Mouse (Mus musculus) intestine, embryonic 14.5 days (tissue): ENCODE data around the gene Irf2. TPM values are rescaled to one million over a fixed set of nuclear protein-coding genes. Genes with fewer than 3 reads are reported as not detected.
A peak's percentile ranks its signal among the peaks of the same experiment; 100 is the strongest.

Source experiments
- ATAC-seq: fragments of 200-750 bp; cut with Nextera tagmentation; replicated peaks from 2 replicates; pipeline ENCODE4 v1.8.0; 2017; ENCODE audit warnings: low read depth, moderate number of reproducible peaks, moderate TSS enrichment, moderate library complexity; ENCODE audit not compliant: low FRiP score, low TSS enrichment
- DNase-seq: peaks from one replicate; pipeline ENCODE4 v3.0.0-alpha.2; 2018; ENCODE audit warnings: low spot score
- H3K27ac ChIP-seq: fragments of 300-500 bp; sonication (generic); 2 replicates; pipeline ENCODE4 v1.5.1; 2014; ENCODE audit warnings: low read depth, mild to moderate bottlenecking, control low read depth
- H3K27me3 ChIP-seq: fragments of 300-500 bp; sonication (generic); replicated peaks from 2 replicates; pipeline ENCODE4 v1.6.1; 2014; ENCODE audit warnings: low read length, control low read depth; ENCODE audit not compliant: control insufficient read depth, insufficient read depth
- H3K36me3 ChIP-seq: fragments of 300-500 bp; sonication (generic); 2 replicates; pipeline ENCODE4 v1.6.1; 2014; ENCODE audit warnings: low read length, control low read depth; ENCODE audit not compliant: control insufficient read depth, insufficient read depth
- H3K4me1 ChIP-seq: fragments of 300-500 bp; sonication (generic); replicated peaks from 2 replicates; pipeline ENCODE4 v1.6.1; 2014; ENCODE audit warnings: low read length, control low read depth, mixed read lengths; ENCODE audit not compliant: control insufficient read depth, insufficient read depth
- H3K4me2 ChIP-seq: fragments of 300-500 bp; sonication (generic); 2 replicates; pipeline ENCODE4 v1.6.1; 2014; ENCODE audit warnings: low read length
- H3K4me3 ChIP-seq: fragments of 300-500 bp; sonication (generic); 2 replicates; pipeline ENCODE4 v1.5.1; 2014; ENCODE audit warnings: low read depth, low read length, control low read depth, mixed read lengths
- H3K9ac ChIP-seq: fragments of 300-500 bp; sonication (generic); 2 replicates; pipeline ENCODE4 v1.6.1; 2014; ENCODE audit warnings: mild to moderate bottlenecking, low read length
- H3K9me3 ChIP-seq: fragments of 300-500 bp; sonication (generic); 2 replicates; pipeline ENCODE4 v1.6.1; 2016; ENCODE audit warnings: low read length, control low read depth; ENCODE audit not compliant: control insufficient read depth
- WGBS: fragments of 180-500 bp; shearing (Covaris S2); extraction: QIAGEN DNeasy Blood & Tissue Kit; methylation state at CpG from one replicate; pipeline ENCODE4 v1.1.7; 2014; 5-methylcytosine and 5-hydroxymethylcytosine counted together
- polyA plus RNA-seq: library from polyadenylated mRNA; unstranded; fragments of >200 nt; fragmentation: Nextera tagmentation; extraction: Ambion mirVana; gene quantifications from 2 replicates; pipeline ENCODE4 v1.2.1, GENCODE M21; 2014

Irf2 gene
- 19.3 and 25.4 TPM in 2 replicates for polyA plus RNA-seq

DNA sequence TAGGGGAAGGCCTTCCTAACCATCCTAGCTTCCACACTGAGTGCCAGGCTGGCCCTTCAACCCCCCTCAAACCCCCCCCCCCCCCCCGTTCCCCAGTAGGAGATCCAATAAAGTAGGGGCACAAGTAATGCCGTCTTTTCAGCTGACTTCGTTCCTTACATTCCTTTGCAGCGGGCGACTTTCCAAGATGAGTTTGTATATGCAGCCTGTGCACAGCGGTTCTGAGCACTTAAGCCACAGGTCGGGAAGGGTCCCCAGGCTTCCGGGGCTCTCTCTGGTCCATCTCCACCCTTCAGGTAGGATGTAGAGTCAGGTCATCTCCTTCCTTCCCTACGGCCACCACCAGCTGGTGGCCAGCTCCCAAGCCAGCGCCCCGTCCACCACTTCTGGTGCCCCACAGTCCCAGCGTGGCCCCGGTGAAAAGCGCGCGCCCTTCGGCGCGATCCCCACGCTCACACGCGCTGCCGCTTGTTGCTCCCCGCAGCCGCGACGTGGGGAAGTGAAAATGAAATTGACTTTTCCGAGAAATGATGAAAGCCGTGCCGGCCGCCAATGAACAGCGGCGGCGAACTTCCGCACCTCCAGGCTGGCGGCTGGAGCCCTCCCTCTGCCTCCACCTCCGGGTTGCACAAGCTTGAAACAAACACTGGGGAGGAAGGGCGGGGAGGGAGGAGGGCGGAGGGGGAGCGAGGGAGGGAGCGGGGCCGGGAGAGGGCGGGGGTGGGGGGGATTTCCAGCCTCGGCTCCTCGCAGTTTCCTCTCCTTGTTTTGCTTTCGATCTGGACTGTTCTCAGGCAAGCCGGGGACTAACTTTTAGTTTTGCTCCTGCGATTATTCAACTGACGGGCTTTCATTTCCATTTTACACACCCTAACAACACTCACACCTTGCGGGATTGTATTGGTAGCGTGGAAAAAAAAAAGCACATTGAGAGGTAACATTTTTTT is at the start of gene Irf2:
Gene Irf2, plus strand, starts transcription at position 730 of the 947 bp plus-strand sequence.
- Histone ChIP-seq H3K27ac (peak within 1 kb of the TSS; percentile 85), H3K9ac (peak within 1 kb of the TSS; percentile 72), H3K27me3 (no peaks in the 10 kb centered on the region), H3K9me3 (no peaks in the 10 kb centered on the region; the same call in 1 of the 2 replicates), H3K4me2 (peak within 1 kb of the TSS; percentile 54), H3K36me3 (no peaks in the 10 kb centered on the region), H3K4me3 (peak within 1 kb of the TSS; percentile 80), H3K4me1 (peaks cover 14% of the 10 kb centered on the region)
- ATAC-seq, result peak; percentile 78
- peak; percentile 86 for DNase-seq
- WGBS, result under 1% methylated on average over 51 of the region's 51 CpGs

DNA sequence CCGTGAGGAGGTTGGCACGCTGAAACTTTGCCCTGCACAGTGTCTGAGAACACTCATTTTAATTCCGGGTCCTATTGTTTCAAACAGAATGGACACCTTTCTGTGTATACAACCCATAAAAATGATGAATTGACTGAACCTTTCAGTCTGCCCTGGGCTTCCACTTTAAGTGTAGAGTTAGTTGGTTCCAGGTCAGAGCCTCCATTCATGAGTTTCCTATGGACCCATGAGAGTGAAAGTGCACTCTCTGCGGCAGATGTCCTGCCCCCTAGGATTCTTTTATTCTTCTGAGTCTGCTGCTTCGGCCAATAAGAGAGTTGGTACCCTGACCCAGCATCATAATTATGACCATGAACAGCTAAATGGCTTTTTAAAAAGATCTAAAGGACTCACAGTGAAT is 49.4 kb upstream of the Irf2 start:
- Histone ChIP-seq H3K27ac (no peak overlapping the region), H3K9me3 (no peaks in the 10 kb centered on the region), H3K4me2 (no peak overlapping the region), H3K27me3 (no peaks in the 10 kb centered on the region), H3K36me3 (no peaks in the 10 kb centered on the region), H3K4me3 (no peak overlapping the region), H3K9ac (no peak overlapping the region), H3K4me1 (no peaks in the 10 kb centered on the region)
- 66% methylated on average over 5 of the region's 5 CpGs for WGBS
- ATAC-seq, result no peak
- DNase-seq, result no peak

DNA sequence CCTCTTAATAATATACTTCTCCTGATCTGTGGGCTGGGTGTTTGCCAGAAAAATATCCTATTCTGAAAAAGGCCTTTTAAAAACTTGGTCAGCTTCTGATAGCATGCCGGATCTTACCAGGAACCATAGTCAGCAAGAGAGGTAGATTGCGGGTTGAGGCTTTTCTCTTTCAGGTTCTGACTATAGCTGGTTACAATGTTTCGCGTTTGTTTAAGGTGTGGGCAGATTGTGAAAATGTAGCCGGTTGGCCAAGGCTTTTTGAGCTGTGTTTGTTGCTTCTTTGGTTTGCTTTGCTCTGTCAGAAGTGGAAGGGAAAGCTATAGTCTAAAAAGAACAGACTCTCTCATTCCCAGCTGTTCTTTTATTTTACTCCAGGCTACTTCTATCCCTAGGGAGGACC is 49.0 kb upstream of the Irf2 start:
- no peak overlapping the region for H3K27ac ChIP-seq
- DNase-seq (no peak), ATAC-seq (no peak)
- 81% methylated on average over 5 of the region's 5 CpGs for WGBS
- no peaks in the 10 kb centered on the region for H3K9me3 ChIP-seq
- no peak overlapping the region for H3K9ac ChIP-seq
- H3K27me3 ChIP-seq, result no peaks in the 10 kb centered on the region
- H3K4me2 ChIP-seq, result no peak overlapping the region
- H3K4me3 ChIP-seq, result no peak overlapping the region
- H3K4me1 ChIP-seq, result no peaks in the 10 kb centered on the region
- H3K36me3 ChIP-seq, result no peaks in the 10 kb centered on the region

- Histone ChIP-seq H3K36me3 (no peaks in the 10 kb centered on the region), H3K4me3 (no peak overlapping the region), H3K4me2 (no peak overlapping the region), H3K9me3 (no peaks in the 10 kb centered on the region), H3K27ac (no peak overlapping the region), H3K9ac (no peak overlapping the region), H3K27me3 (no peaks in the 10 kb centered on the region), H3K4me1 (no peaks in the 10 kb centered on the region)
- DNase-seq, result no peak
- no peak for ATAC-seq
- 85% methylated on average over 7 of the region's 7 CpGs for WGBS
Observed at GRCm38 (mm10) chr8:46691360-46691759, 48.2 kb upstream of the Irf2 start.

GRCm38 (mm10) chr8:46696256-46697041 is 43.1 kb upstream of the Irf2 start:
- 67% methylated on average over 15 of the region's 15 CpGs for WGBS
- Histone ChIP-seq H3K9me3 (no peaks in the 10 kb centered on the region), H3K36me3 (no peaks in the 10 kb centered on the region), H3K4me3 (no peak overlapping the region), H3K27ac (no peak overlapping the region), H3K4me2 (no peak overlapping the region), H3K4me1 (no peaks in the 10 kb centered on the region), H3K27me3 (no peaks in the 10 kb centered on the region), H3K9ac (no peak overlapping the region)
- ATAC-seq (no peak), DNase-seq (no peak)

DNA sequence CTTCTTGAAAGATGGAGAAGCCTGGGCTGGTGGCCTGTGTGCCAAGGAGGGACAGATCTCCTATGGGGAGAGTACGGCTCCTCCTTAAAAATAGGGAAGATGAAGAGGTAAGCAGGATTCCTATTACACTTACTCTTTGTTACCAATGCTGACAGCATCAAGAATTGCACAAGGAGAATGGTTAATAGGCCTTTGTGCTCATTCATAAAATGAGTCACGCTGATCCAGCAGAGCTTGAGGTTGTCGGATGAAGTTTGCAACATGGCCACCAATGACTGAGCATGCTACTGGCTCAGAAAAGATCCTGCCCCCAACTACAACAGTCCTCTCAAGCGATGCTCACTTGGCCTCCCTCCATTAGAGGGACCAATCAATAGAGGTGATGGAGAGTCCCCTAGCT is 42.0 kb upstream of the Irf2 start:
- ATAC-seq (no peak), DNase-seq (no peak)
- 93% methylated on average over 4 of the region's 4 CpGs for WGBS
- no peak overlapping the region for H3K4me2 ChIP-seq
- no peak overlapping the region for H3K9ac ChIP-seq
- H3K4me1 ChIP-seq, result no peaks in the 10 kb centered on the region
- no peaks in the 10 kb centered on the region for H3K9me3 ChIP-seq
- H3K4me3 ChIP-seq, result no peak overlapping the region
- H3K36me3 ChIP-seq, result no peaks in the 10 kb centered on the region
- no peaks in the 10 kb centered on the region for H3K27me3 ChIP-seq
- no peak overlapping the region for H3K27ac ChIP-seq

DNA sequence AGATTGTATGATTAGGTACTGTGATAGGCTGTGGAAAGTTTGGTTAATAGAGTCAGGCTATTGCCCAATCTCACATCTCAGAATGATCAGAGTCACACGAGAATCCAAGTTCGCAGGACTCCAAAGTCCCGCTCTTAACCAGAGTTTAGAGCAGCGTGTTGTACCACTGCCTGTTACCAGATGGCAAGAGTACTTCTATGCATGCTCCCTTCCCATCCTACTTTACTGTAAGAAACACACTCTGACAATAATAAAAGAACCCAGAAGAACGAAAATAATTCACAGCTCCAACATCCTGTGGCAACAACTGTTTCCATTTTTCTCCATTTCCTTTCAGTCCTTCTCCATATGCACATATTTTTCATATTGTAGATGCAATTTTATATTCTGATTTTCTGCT is 41.4 kb upstream of the Irf2 start:
- no peak overlapping the region for H3K4me2 ChIP-seq

DNA sequence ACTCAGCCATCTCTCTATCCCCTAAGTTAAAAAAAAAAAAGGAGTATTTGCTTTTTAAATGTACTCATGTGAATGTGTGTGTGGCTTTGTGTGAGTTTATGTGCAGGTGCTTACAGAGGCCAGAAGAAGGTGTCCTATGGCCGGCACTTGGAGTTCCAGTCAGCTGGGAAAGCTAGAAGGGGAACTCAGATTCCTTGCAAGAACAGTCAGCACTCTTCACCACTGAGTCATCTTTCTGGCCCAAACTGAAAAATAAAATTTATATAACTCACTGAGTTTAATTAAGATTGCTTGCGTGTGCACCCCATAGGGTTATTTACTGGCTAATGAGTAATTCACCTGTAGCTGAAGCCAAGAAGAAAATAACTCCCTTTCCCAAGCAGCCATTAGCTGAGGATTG is 34.4 kb upstream of the Irf2 start:
- no peaks in the 10 kb centered on the region for H3K9me3 ChIP-seq
- H3K27ac ChIP-seq, result no peak overlapping the region
- H3K4me1 ChIP-seq, result no peaks in the 10 kb centered on the region
- DNase-seq (no peak), ATAC-seq (no peak)
- H3K9ac ChIP-seq, result no peak overlapping the region
- H3K4me2 ChIP-seq, result no peak overlapping the region
- H3K27me3 ChIP-seq, result no peaks in the 10 kb centered on the region
- no peaks in the 10 kb centered on the region for H3K36me3 ChIP-seq
- WGBS, result 96% methylated on average over 2 of the region's 2 CpGs
- H3K4me3 ChIP-seq, result no peak overlapping the region

More for the DNA sequence above, 41.4 kb upstream of the Irf2 start:
- no peaks in the 10 kb centered on the region for H3K36me3 ChIP-seq
- WGBS, result 96% methylated on average over 5 of the region's 5 CpGs
- no peak overlapping the region for H3K4me3 ChIP-seq
- no peaks in the 10 kb centered on the region for H3K27me3 ChIP-seq
- H3K9ac ChIP-seq, result no peak overlapping the region
- no peaks in the 10 kb centered on the region for H3K9me3 ChIP-seq
- DNase-seq (no peak), ATAC-seq (no peak)
- H3K27ac ChIP-seq, result no peak overlapping the region
- no peaks in the 10 kb centered on the region for H3K4me1 ChIP-seq
